Mouse (Mus musculus): Measurements from ENCODE around the gene Bnip1. TPM values are rescaled to one million over a fixed set of nuclear protein-coding genes. Genes with fewer than 3 reads are reported as not detected.

Bnip1 gene
- polyA plus RNA-seq, 1 experiment from 2014 or later, result 53.3 TPM

GRCm38 (mm10) chr17:26795386-26795785, 14.5 kb downstream of the Bnip1 start:
- Histone ChIP-seq H3K4me1 (replicated peaks) (peaks cover 20% of the 10 kb centered on the region), H3K9me3 (replicated peaks) (no peaks in the 10 kb centered on the region), H3K4me2 (no peak overlapping the region), H3K27ac (no peak overlapping the region), H3K27me3 (no peaks in the 10 kb centered on the region), H3K4me3 (no peak overlapping the region), H3K9ac (no peak overlapping the region), H3K36me3 (peaks cover 29% of the 10 kb centered on the region)
- WGBS, result 59% methylated on average over 7 of the region's 7 CpGs
- ATAC-seq (replicated peaks; ENCODE audit: insufficient number of reproducible peaks, insufficient read depth, low FRiP score, low read depth), result no peak

- Histone ChIP-seq H3K4me2 (peak overlapping the region; percentile 4; the same call in 1 of the 2 replicates), H3K27me3 (no peaks in the 10 kb centered on the region), H3K9ac (no peak overlapping the region), H3K4me1 (replicated peaks) (peaks cover 20% of the 10 kb centered on the region), H3K27ac (peak overlapping the region; percentile 72), H3K4me3 (no peak overlapping the region), H3K9me3 (replicated peaks) (no peaks in the 10 kb centered on the region), H3K36me3 (peaks cover 7% of the 10 kb centered on the region)
- 0 out of 2 replicates have a peak, but pooled peaks have one; percentile 58 for ATAC-seq (replicated peaks; ENCODE audit: insufficient number of reproducible peaks, insufficient read depth, low FRiP score, low read depth)
- WGBS, result 33% methylated on average over 6 of the region's 6 CpGs
Observed at GRCm38 (mm10) chr17:26797379-26798128, 16.7 kb downstream of the Bnip1 start.

DNA sequence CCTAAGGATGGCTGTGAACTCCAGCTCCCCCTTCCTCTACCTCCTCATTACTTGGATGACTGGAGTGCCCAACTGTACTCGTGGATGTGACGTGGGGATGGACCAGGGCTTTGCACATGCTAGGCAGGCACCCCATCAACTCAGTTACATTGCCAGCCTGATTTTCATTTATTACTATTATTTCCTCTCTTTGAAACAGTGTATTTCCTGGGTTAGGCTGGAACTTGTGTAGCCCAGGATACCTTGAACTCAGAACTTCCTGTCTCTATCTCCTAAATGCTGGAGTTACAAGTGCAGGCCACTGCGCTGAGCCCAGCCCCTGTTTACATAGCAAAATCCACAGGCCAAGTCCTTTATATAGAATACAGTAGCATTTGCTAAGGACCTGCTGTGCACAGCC, 22.0 kb downstream of the Bnip1 start:
- Histone ChIP-seq H3K4me3 (no peak overlapping the region), H3K27me3 (no peaks in the 10 kb centered on the region), H3K27ac (no peak overlapping the region), H3K9me3 (replicated peaks) (no peaks in the 10 kb centered on the region), H3K36me3 (no peaks in the 10 kb centered on the region), H3K4me1 (replicated peaks) (0 out of 2 replicates have a peak, but pooled peaks cover under 1% of the 10 kb centered on the region), H3K9ac (no peak overlapping the region), H3K4me2 (no peak overlapping the region)
- ATAC-seq (replicated peaks; ENCODE audit: insufficient number of reproducible peaks, insufficient read depth, low FRiP score, low read depth), result no peak
- WGBS, result 81% methylated on average over 3 of the region's 3 CpGs

GRCm38 (mm10) chr17:26812607-26813006, 31.7 kb downstream of the Bnip1 start:
- 96% methylated on average over 2 of the region's 2 CpGs for WGBS
- H3K27ac ChIP-seq, result 0 out of 2 replicates have a peak overlapping the region, but pooled peaks have one; percentile 41

DNA sequence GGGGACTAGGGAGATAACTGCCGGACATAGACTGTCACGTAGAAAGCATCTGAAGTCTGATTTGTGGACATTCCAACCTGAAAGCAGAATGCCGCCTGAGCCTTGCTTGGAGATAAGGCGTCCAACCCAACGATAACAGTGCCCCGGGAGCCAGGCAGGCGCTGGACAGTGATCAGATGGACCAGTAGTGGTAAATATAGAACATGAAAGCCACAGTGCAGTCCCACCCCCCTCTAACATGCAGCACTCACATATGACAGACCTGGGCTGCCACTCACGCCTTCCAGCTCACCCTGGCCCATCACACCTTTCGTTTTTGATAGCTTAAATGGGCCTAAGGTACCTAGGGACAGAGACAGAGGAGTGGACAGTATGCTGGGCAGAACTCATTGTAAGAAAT, 32.6 kb downstream of the Bnip1 start:
- WGBS, result 37% methylated on average over 9 of the region's 9 CpGs

More at GRCm38 (mm10) chr17:26812607-26813006, 31.7 kb downstream of the Bnip1 start:
- no peak overlapping the region for H3K9ac ChIP-seq
- H3K4me2 ChIP-seq, result no peak overlapping the region
- H3K36me3 ChIP-seq, result no peaks in the 10 kb centered on the region
- no peaks in the 10 kb centered on the region for H3K9me3 ChIP-seq (replicated peaks)
- peaks cover 13% of the 10 kb centered on the region for H3K4me1 ChIP-seq (replicated peaks)
- no peak overlapping the region for H3K4me3 ChIP-seq
- ATAC-seq (replicated peaks; ENCODE audit: insufficient number of reproducible peaks, insufficient read depth, low FRiP score, low read depth), result no peak
- no peaks in the 10 kb centered on the region for H3K27me3 ChIP-seq

GRCm38 (mm10) chr17:26816810-26817209, 35.9 kb downstream of the Bnip1 start:
- Histone ChIP-seq H3K9me3 (replicated peaks) (no peaks in the 10 kb centered on the region), H3K27me3 (no peaks in the 10 kb centered on the region), H3K27ac (no peak overlapping the region), H3K4me2 (no peak overlapping the region), H3K4me1 (replicated peaks) (peaks cover 13% of the 10 kb centered on the region), H3K9ac (no peak overlapping the region), H3K36me3 (no peaks in the 10 kb centered on the region), H3K4me3 (no peak overlapping the region)
- no peak for ATAC-seq (replicated peaks; ENCODE audit: insufficient number of reproducible peaks, insufficient read depth, low FRiP score, low read depth)
- WGBS, result 75% methylated on average over 6 of the region's 6 CpGs

More for the DNA sequence above, 32.6 kb downstream of the Bnip1 start:
- H3K36me3 ChIP-seq, result no peaks in the 10 kb centered on the region
- H3K27me3 ChIP-seq, result no peaks in the 10 kb centered on the region
- H3K9me3 ChIP-seq (replicated peaks), result no peaks in the 10 kb centered on the region
- H3K27ac ChIP-seq, result peak overlapping the region; percentile 41
- H3K4me1 ChIP-seq (replicated peaks), result peaks cover 13% of the 10 kb centered on the region
- peak; percentile 79 for ATAC-seq (replicated peaks; ENCODE audit: insufficient number of reproducible peaks, insufficient read depth, low FRiP score, low read depth)
- H3K4me3 ChIP-seq, result no peak overlapping the region
- H3K4me2 ChIP-seq, result peak overlapping the region; percentile 25
- no peak overlapping the region for H3K9ac ChIP-seq

DNA sequence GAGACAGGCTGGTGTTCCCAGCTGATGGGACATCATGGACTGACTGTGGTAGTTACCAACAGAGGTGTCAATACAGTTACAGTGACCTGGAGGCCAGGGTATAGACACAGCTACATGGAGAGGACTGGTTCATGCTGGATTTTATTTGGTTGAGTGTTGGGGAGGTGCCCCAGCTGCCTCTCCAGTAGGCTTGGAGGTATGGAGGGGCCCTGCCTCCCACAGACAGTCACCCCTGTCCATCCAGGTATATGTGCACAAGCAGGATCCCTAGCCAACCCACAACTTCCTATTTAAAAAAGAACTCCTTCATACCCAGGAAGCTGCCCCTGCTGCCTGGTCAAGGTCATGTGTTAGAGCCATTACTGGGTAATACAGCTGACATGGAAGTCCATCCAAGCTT, 36.9 kb downstream of the Bnip1 start:
- H3K36me3 ChIP-seq, result no peaks in the 10 kb centered on the region
- peaks cover 13% of the 10 kb centered on the region for H3K4me1 ChIP-seq (replicated peaks)
- no peak for ATAC-seq (replicated peaks; ENCODE audit: insufficient number of reproducible peaks, insufficient read depth, low FRiP score, low read depth)
- no peaks in the 10 kb centered on the region for H3K27me3 ChIP-seq
- H3K4me3 ChIP-seq, result no peak overlapping the region
- H3K4me2 ChIP-seq, result no peak overlapping the region
- H3K9me3 ChIP-seq (replicated peaks), result no peaks in the 10 kb centered on the region
- no peak overlapping the region for H3K27ac ChIP-seq
- no peak overlapping the region for H3K9ac ChIP-seq

DNA sequence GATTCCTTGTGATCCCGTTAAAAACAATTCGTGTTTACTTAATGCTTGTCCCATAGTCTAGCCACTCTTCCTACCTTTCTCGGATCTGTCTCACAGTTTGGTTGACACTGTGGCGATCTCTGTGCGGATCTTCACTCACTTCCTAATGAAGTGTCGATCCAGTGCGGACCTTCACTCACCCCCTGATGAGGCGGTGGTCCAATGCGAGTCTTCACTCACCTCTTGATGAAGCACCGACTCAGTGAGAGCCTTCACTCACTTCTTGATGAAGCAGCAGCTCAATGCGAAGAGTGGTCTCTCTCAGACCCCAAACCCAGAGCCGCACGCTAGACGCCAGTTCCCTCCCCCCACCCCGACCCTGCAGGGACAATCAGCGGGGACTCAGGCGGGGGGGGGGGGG, 45.3 kb downstream of the Bnip1 start:
- 64% methylated on average over 15 of the region's 17 CpGs for WGBS
- no peak overlapping the region for H3K4me2 ChIP-seq
- no peak overlapping the region for H3K4me3 ChIP-seq
- H3K4me1 ChIP-seq (replicated peaks), result peaks cover 5% of the 10 kb centered on the region
- peaks cover 8% of the 10 kb centered on the region for H3K36me3 ChIP-seq
- H3K27me3 ChIP-seq, result no peaks in the 10 kb centered on the region
- H3K9ac ChIP-seq, result no peak overlapping the region
- no peaks in the 10 kb centered on the region for H3K9me3 ChIP-seq (replicated peaks)
- H3K27ac ChIP-seq, result no peak overlapping the region
- ATAC-seq (replicated peaks; ENCODE audit: insufficient number of reproducible peaks, insufficient read depth, low FRiP score, low read depth), result no peak

- no peaks in the 10 kb centered on the region for H3K9me3 ChIP-seq (replicated peaks)
- WGBS, result 81% methylated on average over 2 of the region's 2 CpGs
- peak overlapping the region; percentile 11; the same call in 1 of the 2 replicates for H3K27ac ChIP-seq
- peaks cover 20% of the 10 kb centered on the region for H3K36me3 ChIP-seq
- H3K4me3 ChIP-seq, result no peak overlapping the region
- H3K9ac ChIP-seq, result no peak overlapping the region
- H3K27me3 ChIP-seq, result peaks cover 32% of the 10 kb centered on the region
- H3K4me1 ChIP-seq (replicated peaks), result peaks cover 19% of the 10 kb centered on the region
- H3K4me2 ChIP-seq, result no peak overlapping the region
- ATAC-seq (replicated peaks; ENCODE audit: insufficient number of reproducible peaks, insufficient read depth, low FRiP score, low read depth), result no peak
Observed at GRCm38 (mm10) chr17:26833806-26834205, 52.9 kb downstream of the Bnip1 start.

GRCm38 (mm10) chr17:26834302-26834965, 53.6 kb downstream of the Bnip1 start:
- no peak for ATAC-seq (replicated peaks; ENCODE audit: insufficient number of reproducible peaks, insufficient read depth, low FRiP score, low read depth)
- Histone ChIP-seq H3K27ac (peak overlapping the region; percentile 11; the same call in 1 of the 2 replicates), H3K4me3 (no peak overlapping the region), H3K9me3 (replicated peaks) (no peaks in the 10 kb centered on the region), H3K27me3 (peaks cover 38% of the 10 kb centered on the region), H3K4me2 (no peak overlapping the region), H3K4me1 (replicated peaks) (peaks cover 18% of the 10 kb centered on the region), H3K36me3 (peaks cover 20% of the 10 kb centered on the region), H3K9ac (no peak overlapping the region)
- WGBS, result 70% methylated on average over 5 of the region's 5 CpGs

DNA sequence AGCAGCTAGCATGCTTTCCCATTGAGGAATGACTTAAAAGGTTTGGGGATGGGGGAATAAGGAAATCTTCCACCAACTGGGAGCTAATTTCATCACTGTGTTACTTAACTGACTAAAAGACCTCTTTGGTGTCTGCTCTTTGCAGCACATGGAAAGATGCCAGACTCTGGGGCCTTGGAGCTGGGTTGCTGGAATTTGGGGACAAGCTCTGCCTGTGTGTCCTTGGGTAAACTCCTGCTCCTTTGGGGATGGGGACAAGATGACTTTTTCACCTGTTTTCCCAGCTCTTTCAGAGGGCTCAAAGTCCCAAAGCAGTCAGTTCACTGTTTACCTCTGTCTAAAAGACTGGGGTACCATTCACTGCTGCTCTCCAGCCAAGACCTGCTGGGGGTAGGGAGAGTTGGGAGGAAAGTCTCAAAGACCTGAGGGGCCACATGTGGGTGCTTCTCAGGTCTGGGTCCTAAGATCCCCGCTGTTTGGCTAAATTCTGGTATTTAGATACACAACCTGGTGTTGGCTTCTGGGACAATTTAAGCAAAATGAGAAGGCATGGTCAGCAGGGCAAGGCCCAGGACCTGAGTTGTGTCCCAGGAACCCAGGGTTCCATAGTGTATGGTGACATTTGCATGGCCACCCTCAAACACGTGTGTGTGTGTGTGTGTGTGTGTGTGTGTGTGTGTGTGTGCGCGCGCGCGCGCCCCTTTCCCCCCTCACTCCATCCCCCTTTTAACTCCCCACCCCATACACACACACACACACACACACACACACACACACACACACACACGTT, 54.3 kb downstream of the Bnip1 start:
- Histone ChIP-seq H3K27me3 (peaks cover 46% of the 10 kb centered on the region), H3K9me3 (replicated peaks) (no peaks in the 10 kb centered on the region), H3K4me1 (replicated peaks) (peaks cover 18% of the 10 kb centered on the region), H3K9ac (no peak overlapping the region), H3K4me3 (no peak overlapping the region), H3K36me3 (peaks cover 20% of the 10 kb centered on the region), H3K27ac (peak overlapping the region; percentile 93; the same call in 1 of the 2 replicates), H3K4me2 (no peak overlapping the region)
- WGBS, result 52% methylated on average over 8 of the region's 9 CpGs
- no peak for ATAC-seq (replicated peaks; ENCODE audit: insufficient number of reproducible peaks, insufficient read depth, low FRiP score, low read depth)
